Mouse (Mus musculus) olfactory bulb, adult 2 months (tissue): Measurements from ENCODE around the gene Rab5if.

ENCODE experiments used
- CTCF ChIP-seq: fragments of 200-500 bp; IDR thresholded peaks from 2 replicates; pipeline ENCODE4 v1.5.1; 2012; ENCODE audit warnings: low read depth, mild to moderate bottlenecking, low read length, moderate library complexity; ENCODE audit not compliant: insufficient read depth
- POLR2A ChIP-seq: fragments of 200-500 bp; IDR thresholded peaks from 2 replicates; pipeline ENCODE4 v1.6.1; 2012; ENCODE audit warnings: mild to moderate bottlenecking, low read depth, low read length, moderate library complexity; ENCODE audit not compliant: insufficient read depth

GRCm38 (mm10) chr2:156916419-156917125 lies 53.6 kb downstream of the Rab5if start:
- TF ChIP-seq CTCF (no peak), POLR2A (no peak)
